Mouse (Mus musculus) kidney, adult 2 months (tissue): Measurements from ENCODE around the gene Zmpste24.

ENCODE experiments used
- CTCF ChIP-seq: fragments of 200-500 bp; conservative IDR thresholded peaks from 2 replicates; pipeline ENCODE4 v1.5.1; 2011; ENCODE audit warnings: low read depth, mild to moderate bottlenecking, control low read depth, low read length, moderate library complexity, mixed read lengths; ENCODE audit not compliant: insufficient read depth, insufficient read length
- POLR2A ChIP-seq: fragments of 200-500 bp; IDR thresholded peaks from one replicate; pipeline ENCODE4 v1.6.1; 2011; ENCODE audit warnings: low read depth, low read length, control low read depth

- no peak for TF ChIP-seq POLR2A
- no peak for TF ChIP-seq CTCF
Measured at GRCm38 (mm10) chr4:121074250-121074649, 23.8 kb downstream of the Zmpste24 start.
